Mouse (Mus musculus): ENCODE results near the gene Tuba1c. TPM values are rescaled to one million over a fixed set of nuclear protein-coding genes. Genes with fewer than 3 reads are reported as not detected.

The Tuba1c gene
- polyA plus RNA-seq, 1 experiment = 33.1 TPM

GRCm38 (mm10) chr15:98991540-98992050, 38.1 kb upstream of the Tuba1c start:
- no peak for TF ChIP-seq GATA1 (IDR thresholded peaks at IDR 0.05; ENCODE audit: low read length)

GRCm38 (mm10) chr15:98992086-98992912, 37.4 kb upstream of the Tuba1c start:
- TF ChIP-seq GATA1 (IDR thresholded peaks at IDR 0.05; ENCODE audit: low read length) = no peak

GRCm38 (mm10) chr15:98993093-98993793, 36.4 kb upstream of the Tuba1c start:
- TF ChIP-seq GATA1 (IDR thresholded peaks at IDR 0.05; ENCODE audit: low read length) = no peak

DNA sequence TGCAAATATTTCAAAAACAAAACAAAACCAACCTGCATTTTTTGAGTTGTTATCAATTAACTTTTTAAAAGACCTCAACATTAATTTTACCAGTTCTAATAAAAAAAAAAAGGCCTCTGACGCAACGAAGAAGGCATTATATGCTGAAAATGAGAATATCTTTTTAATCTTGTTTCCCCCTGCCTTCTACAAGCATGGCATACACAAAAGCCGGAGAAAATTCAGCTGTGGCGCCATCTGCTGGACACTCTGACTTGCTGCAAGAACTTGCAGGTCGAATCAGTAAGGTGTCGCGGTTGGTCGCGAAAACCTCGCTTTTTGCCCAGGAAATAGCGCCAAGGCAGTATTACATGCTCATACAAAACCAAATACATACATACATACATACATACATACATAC, 35.8 kb upstream of the Tuba1c start:
- no peak for TF ChIP-seq GATA1 (IDR thresholded peaks at IDR 0.05; ENCODE audit: low read length)

GRCm38 (mm10) chr15:98994957-98995520, 34.7 kb upstream of the Tuba1c start:
- no peak for TF ChIP-seq GATA1 (IDR thresholded peaks at IDR 0.05; ENCODE audit: low read length)

GRCm38 (mm10) chr15:98996840-98997239, 32.9 kb upstream of the Tuba1c start:
- no peak for TF ChIP-seq GATA1 (IDR thresholded peaks at IDR 0.05; ENCODE audit: low read length)

DNA sequence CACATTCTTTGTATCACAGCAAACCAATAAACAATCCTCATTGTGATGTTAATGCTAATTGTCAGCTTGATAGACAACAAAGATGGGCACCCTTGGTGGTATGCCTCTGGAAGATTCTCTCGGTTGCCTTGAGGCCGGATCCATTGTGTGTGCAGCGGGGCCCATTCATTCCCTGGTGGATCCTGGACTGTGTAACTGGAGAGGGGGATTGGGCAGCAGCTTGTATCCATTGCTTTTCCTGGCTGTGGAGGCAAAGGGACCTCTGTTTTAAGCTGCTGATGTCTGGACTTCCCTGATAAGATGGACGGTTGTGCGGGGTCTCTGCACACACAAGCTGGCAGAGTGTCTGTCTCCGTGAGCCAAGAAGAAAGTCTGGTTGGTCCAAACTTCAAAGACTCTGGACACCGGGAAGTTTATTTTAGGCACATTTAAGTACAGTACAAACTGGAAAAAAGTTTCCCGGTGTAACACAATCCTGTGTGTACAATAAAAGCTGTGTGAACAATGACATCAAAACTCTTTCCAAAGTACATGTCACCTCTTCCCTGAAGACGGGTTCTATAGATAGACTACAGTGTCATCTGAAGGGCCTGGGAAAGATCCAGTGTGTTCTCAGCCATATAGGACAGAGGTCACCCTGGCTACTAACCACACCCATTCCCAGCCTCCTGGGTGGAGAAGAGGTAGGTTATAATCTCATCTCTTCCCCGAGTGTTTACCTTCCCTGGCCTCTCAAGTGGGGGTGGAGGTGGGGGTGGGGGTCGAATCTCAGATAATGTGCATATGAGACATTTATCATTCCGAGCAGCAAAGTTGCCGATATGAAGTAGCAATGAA, 31.5 kb upstream of the Tuba1c start:
- no peak for TF ChIP-seq GATA1 (IDR thresholded peaks at IDR 0.05; ENCODE audit: low read length)

GRCm38 (mm10) chr15:98998775-98999157, 30.9 kb upstream of the Tuba1c start:
- no peak for TF ChIP-seq GATA1 (IDR thresholded peaks at IDR 0.05; ENCODE audit: low read length)

DNA sequence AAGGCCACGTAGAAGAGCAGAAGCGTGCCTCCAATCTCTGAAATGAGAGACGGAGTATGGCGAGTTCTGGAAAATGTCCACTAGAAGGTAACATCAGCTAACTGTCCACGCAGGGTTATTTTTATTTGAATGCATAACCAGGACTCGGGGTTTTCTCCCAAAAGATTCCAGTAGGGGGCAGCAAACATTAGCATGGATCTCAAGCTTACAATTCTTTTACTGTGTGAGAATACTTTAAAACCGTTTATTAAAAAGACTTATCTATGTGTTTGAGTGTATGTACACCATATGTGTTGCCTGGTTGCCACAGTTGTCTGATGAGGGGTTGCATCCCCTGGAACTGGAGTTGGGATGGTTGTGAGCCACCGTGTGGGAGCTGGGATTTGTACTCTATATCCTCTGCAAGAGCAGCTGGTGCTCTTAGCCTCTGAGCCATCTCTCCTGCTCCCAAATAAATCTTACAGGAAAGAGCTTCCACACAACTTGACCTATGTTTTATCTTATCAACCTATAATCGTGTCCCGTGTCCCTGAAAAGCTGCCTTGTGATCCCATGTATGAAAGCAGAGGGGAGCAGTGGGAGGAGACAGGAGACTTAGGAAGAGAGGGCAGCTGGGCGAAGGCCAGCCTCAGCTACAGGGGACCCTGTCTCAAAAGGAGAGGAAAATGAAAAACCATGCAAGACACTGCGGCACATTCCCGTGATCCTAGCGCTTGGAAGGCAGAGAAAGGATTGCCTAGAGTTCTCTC, 29.0 kb upstream of the Tuba1c start:
- TF ChIP-seq GATA1 (IDR thresholded peaks at IDR 0.05; ENCODE audit: low read length) = no peak

DNA sequence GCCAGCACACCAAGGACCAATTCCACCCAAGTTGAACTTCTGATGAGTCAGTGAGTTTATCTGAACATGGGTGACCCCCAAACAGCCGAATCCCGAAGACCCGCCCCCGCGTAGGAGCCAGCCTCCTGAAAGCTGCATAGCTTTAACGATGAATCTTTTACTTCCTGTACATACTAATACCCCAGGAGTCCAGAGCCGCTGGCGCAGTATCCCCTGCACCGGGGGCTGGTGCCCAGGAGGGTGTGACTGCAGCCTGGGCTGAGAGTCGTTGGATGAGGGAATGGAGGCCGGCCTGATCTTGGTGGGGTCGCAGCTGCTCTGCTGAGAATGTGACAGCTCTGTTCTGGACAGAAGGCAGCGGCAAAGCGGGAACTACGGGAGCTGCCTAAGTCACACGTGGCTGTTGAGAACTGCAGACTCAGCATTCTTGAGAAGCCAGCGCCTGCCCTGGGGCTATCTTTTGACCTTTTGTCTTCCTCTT, 28.2 kb upstream of the Tuba1c start:
- TF ChIP-seq GATA1 (IDR thresholded peaks at IDR 0.05; ENCODE audit: low read length) = no peak

- TF ChIP-seq GATA1 (IDR thresholded peaks at IDR 0.05; ENCODE audit: low read length) = no peak
Measured at GRCm38 (mm10) chr15:99003600-99003999, 26.1 kb upstream of the Tuba1c start.

- TF ChIP-seq GATA1 (IDR thresholded peaks at IDR 0.05; ENCODE audit: low read length) = no peak
Measured at GRCm38 (mm10) chr15:99008801-99009241, 20.9 kb upstream of the Tuba1c start.

GRCm38 (mm10) chr15:99010896-99011295, 18.8 kb upstream of the Tuba1c start:
- TF ChIP-seq GATA1 (IDR thresholded peaks at IDR 0.05; ENCODE audit: low read length) = no peak

DNA sequence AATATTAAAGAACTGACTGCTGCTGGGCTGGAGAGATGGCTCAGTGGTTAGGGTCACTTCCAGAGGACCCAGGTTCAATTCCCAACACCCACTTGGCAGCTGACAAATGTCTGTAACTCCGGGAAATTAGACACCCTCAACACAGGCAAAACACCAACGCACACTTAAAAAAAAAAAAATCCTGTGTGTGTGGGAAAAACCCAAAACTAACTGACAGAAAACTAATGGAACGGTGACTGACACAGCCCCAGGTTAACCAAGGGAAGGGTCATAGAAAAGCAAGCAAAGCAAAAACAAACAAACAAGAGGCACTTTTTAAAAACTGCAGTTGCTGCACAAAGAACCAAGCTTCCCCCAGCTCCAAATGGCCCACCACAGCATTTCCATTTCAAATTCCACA, 17.7 kb upstream of the Tuba1c start:
- no peak for TF ChIP-seq GATA1 (IDR thresholded peaks at IDR 0.05; ENCODE audit: low read length)
